Mouse (Mus musculus) cortical plate, adult 2 months (tissue): Measurements from ENCODE around the gene Mkrn3. TPM values are rescaled to one million over a fixed set of nuclear protein-coding genes. Genes with fewer than 3 reads are reported as not detected.

ENCODE experiments used
- H3K27ac ChIP-seq: fragments of 200-500 bp; 2 replicates; pipeline ENCODE4 v1.5.1; 2012; ENCODE audit warnings: low read length, control low read depth, inconsistent platforms; ENCODE audit not compliant: insufficient read depth
- H3K4me1 ChIP-seq: fragments of 200-500 bp; 2 replicates; pipeline ENCODE4 v1.6.1; 2011; ENCODE audit warnings: low read length; ENCODE audit not compliant: control insufficient read depth, insufficient read depth
- H3K4me3 ChIP-seq: fragments of 200-500 bp; 2 replicates; pipeline ENCODE4 v1.5.1; 2011; ENCODE audit warnings: mild to moderate bottlenecking, low read length, control low read depth; ENCODE audit not compliant: insufficient read depth
- CTCF ChIP-seq: fragments of 200-500 bp; IDR thresholded peaks from 2 replicates; pipeline ENCODE4 v1.5.1; 2011; ENCODE audit warnings: mild to moderate bottlenecking, control low read depth, low read length; ENCODE audit not compliant: insufficient read depth; ENCODE audit errors: extremely low read depth
- POLR2A ChIP-seq: fragments of 200-500 bp; IDR thresholded peaks from 2 replicates; pipeline ENCODE4 v1.6.1; 2011; ENCODE audit warnings: mild to moderate bottlenecking, low read length, control low read depth; ENCODE audit not compliant: insufficient read depth; ENCODE audit errors: extremely low read depth
- polyA plus RNA-seq: library from polyadenylated mRNA; depleted of rRNA; stranded (reverse); fragments of >200 nt; gene quantifications from 2 replicates; pipeline ENCODE4 v1.2.3, GENCODE M21; 2012; rRNA removed

Mkrn3 gene
- polyA plus RNA-seq = 1.5 and 1.8 TPM in 2 replicates

DNA sequence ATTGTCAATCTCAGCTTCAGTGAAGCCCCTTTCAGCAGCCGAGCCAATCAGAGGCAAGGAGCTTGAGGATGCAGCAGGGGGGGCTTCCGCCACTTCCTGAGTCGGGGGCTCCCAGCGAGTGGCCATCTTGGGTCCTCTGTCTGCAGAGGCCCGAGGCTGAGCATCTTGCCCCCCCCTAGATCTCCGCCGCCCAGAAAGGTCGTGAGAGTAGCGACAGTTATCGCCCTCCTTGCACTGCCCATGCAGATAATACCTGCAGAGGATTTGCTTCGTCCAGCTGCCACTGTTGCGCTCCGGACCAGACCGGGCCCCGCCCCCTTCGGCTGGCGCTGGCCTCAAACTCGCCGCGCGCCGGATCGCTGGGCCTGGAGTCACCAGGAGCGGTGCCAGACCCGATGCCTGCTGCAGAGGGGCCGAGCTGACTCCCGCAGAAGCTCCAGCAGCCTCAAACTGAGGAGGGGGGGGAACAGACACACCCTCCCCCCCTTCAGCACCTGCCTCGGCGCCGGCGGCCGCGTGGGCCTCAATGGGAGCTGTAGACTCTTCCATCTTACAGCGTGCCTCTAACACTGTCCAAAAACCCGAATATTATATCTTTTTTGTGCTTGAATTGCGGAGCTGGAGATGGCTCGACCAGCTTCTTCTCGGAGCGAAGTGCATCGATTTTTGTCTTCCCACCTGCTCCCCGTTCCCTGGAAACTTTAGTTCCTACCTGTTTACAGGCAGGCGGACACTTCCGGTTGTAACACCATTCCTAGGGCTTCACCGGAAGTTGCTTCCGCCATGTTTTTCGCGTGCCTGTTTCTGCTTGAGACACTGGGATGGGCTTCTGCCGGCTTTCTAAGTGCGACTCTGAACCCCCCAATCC is at the start of gene Mkrn3:
Mkrn3 (minus strand) TSS at position 647 of the 868 bp plus-strand sequence.
- TF ChIP-seq POLR2A = no peak
- no peak for TF ChIP-seq CTCF
- Histone ChIP-seq H3K27ac (peak within 1 kb of the TSS; percentile 56; the same call in 1 of the 2 replicates), H3K4me3 (peak within 1 kb of the TSS; percentile 55)

DNA sequence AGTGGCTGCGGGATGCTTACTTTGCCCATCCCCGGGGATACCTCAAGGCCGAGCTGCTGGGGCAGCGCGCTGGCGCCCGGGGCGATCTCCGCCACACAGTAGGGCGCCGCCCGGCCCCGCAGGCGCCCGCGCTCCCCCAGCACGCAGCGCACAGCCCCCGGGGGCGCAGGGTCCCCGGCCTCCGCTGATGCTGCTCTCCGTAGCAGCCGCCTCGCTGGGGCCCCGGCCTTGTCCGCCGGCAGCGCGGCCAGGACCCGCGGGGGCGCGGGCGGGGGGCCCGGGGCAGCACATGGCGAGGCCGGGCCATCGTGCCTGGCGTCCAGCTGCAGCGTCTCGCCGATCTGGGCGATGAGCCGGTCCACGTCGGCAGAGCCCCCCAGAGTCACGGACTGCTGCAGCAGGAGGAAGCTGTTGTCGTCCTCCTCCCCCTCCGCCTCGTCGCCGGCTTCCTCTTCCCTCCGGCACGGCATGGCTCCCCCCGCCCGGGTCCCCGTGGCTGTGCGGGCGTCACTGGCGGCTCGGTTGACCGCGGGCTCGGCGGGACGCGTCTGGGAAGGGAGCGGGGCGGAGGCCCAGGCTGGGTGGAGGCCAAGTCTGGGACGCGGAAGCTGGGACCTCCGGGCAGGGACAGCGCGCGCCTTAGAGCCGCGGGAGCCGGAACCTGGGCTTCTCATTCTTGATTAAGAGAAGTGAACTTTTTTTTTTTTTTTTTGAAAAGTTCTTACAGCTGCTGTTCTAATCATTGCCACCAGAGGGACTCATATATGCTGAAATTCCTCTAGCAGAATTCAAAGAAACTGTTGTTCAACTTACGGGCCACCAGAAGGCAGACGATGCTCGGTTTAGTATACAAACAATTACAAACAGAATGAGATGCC is 44.2 kb upstream of the Mkrn3 start, which contains the start of gene Peg12:
Peg12 (minus strand) TSS at position 633 of the 878 bp plus-strand sequence.
- Histone ChIP-seq H3K4me3 (peak within 1 kb of the TSS; percentile 26; the same call in 1 of the 2 replicates), H3K4me1 (no peaks in the 10 kb centered on the region), H3K27ac (no peak within 1 kb of the TSS)

More for the DNA sequence above, at the start of gene Mkrn3:
- H3K4me1 ChIP-seq = no peaks in the 10 kb centered on the region

DNA sequence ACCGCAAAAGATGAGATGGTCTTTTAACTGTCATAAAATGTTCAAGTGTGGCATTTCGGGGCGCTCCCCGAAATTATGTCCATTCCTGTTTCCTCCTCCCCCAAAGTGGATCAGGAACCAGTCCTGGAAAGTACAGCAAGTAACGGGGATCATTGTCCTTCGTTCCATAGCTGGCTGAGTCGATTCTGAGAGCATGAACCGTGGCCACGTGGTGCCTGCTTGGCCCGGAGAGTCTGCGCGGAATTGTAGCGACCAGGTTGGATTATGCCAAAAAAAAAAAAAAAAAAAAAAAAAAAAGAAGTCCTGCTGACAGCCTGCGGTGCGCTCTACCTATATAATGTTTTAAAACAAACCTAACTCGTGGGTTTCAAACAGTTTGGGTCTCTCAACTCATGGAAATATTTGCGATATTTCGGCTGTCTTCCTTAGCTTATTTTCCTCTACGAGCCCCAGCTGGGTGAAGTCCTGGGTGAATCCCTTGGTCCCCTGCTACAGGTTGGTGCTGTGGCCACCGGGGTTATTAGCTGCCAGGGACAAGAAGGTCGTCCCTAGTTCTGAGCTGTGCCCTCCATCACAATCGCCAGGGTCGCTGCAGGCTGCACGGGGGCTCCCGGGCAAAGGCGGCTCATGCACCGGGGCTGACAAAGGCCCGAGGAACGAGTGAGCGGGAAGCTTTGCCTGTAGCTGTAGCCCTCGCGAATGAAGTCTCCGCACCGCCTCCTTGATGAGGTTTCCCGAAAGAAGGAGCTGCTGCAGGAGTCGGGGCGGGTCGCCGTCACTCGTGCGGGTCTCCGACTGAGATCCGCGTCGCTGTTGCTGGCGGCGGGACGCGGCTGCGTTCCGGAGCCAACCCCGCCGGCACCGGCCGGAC is 43.3 kb upstream of the Mkrn3 start:
- no peak overlapping the region for H3K27ac ChIP-seq

More for the DNA sequence above, 44.2 kb upstream of the Mkrn3 start, which contains the start of gene Peg12:
- no peak for TF ChIP-seq POLR2A
- peak; percentile 9; the same call in 1 of the 2 replicates for TF ChIP-seq CTCF

DNA sequence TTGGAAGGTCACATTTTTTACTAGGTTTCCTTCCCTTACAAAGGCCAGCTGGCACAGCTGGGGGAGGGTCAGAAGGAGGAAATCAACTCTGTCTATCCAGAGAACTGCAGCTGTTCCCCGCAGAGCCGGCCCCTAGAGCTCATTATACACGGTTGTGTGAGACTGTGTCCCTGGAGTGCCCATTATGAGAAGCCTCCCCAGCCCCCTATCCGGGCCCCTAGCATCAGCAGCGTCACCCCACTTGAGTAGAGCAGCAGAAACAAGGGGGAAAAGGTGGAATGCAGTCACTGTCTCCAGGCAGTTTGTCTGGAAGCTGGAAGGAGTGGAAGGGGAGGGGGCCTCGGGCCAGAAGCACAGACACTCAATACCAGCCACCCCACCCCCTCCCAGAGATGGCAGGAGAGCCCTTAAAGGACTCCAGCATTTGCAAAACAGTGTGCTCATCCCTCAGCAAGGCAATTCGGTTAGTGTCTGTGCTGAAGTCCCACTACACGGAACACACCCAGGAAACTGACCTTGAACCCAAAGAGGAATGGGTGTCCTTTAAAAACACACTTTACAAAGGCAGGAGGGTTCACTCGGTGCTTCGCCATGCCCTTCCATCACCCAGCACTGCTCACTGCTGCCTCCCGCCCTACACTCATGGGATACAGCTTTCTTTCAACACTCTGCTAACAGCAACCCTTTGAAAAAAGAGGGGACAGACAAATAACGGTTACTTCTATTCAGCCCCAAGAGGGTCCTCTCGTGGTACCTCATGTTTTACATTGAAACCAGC is 42.5 kb upstream of the Mkrn3 start:
- TF ChIP-seq CTCF = no peak
- TF ChIP-seq POLR2A = no peak
- no peak overlapping the region for H3K4me3 ChIP-seq
- no peaks in the 10 kb centered on the region for H3K4me1 ChIP-seq
- no peak overlapping the region for H3K27ac ChIP-seq

More for the DNA sequence above, 43.3 kb upstream of the Mkrn3 start:
- no peak for TF ChIP-seq POLR2A
- no peak for TF ChIP-seq CTCF
- Histone ChIP-seq H3K4me1 (no peaks in the 10 kb centered on the region), H3K4me3 (peak overlapping the region; percentile 26; the same call in 1 of the 2 replicates)

DNA sequence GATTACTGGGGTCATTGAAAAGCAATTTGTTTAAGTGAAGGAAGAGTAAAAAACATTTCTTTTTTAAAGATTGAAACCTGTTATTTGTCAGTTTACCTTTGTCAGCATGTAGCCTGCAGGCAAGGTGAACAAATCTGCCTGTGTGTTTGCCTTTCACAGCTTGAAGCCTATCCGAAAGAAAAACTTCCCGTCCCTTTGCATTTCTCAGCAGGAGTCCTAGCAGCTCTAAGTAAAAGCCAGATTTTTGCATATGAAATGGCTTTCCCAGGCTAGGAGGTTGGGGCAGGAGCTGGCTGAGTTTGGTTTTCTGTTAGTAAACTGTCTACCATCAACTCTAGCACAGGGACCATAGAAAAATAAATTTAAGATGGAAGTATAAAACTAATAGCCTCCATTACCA is 32.4 kb upstream of the Mkrn3 start:
- no peak for TF ChIP-seq CTCF
- TF ChIP-seq POLR2A = no peak
- Histone ChIP-seq H3K4me1 (no peaks in the 10 kb centered on the region), H3K4me3 (no peak overlapping the region), H3K27ac (no peak overlapping the region)

DNA sequence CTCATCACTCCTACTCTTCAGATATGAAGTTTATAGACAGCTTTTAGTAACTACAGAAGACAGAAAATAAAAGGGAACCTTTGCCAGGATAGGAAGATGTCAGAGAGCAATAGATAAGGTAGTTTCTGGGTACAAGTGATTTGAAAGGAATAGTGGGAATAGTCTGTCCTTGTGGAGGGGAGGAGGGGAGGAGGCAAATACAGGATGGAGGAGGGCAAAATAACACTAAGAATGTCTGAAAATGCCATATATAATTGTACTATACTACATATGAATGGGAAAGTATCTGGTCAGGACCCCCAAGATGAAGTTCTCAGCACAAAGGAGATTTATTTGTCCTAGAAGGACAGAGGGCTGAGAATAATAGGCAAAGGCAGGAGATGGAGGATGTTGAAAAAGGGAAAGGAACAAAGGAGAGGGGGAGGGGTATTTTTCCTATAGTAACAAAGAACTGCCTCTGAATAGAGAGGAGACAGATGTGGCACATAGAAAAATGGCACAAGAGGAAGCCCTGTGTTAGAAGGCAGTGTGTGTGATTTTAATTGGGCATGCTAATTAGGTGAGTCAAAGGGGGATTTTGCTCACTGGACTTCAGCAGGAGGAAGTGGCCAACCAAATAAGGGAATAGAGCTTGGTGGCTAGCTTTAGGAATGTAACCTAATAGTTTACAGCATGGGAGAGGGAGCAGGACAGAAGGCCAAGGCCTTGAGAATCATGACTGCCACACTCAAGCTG is 25.7 kb upstream of the Mkrn3 start:
- TF ChIP-seq CTCF = no peak
- no peak for TF ChIP-seq POLR2A
- Histone ChIP-seq H3K4me3 (no peak overlapping the region), H3K27ac (no peak overlapping the region), H3K4me1 (no peaks in the 10 kb centered on the region)

DNA sequence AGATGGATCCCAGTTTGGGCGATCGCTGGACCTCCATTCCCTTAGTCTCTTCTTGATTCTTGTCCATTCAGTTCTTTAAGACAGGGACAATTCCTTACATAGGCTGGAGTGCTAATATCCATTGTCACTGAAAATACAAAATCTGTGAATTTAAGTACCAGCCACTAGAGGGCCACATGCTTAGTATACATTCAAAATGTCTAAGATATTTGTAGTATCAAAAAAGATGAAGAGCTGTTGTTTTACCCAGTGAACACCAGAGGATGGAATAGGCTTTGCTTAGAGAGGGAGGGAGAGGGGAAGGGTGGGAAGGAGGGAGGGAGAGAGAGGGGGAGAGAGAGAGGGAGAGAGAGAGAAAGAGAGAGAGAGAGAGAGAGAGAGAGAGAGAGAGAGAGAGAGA is 16.5 kb upstream of the Mkrn3 start:
- no peaks in the 10 kb centered on the region for H3K4me1 ChIP-seq
- no peak overlapping the region for H3K4me3 ChIP-seq
- TF ChIP-seq CTCF = no peak
- no peak overlapping the region for H3K27ac ChIP-seq

DNA sequence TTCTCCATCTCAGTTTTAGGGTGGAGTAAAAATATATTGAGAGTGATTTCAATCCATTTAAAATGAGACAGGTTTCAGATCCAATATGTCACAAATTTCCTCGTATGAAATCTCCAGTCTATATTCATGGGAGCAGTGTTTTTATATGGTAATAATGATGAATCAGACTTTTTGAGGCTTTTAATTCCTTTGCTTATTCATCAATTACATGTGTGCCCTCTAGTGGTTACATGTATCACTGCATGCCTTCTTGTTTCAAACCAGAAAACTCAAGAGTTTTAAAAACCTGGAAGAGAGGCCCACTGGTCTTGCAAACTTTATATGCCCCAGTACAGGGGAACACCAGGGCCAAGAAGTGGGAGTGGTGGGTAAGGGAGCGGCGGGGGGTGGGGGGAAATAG is 13.3 kb upstream of the Mkrn3 start:
- Histone ChIP-seq H3K27ac (no peak overlapping the region), H3K4me3 (no peak overlapping the region), H3K4me1 (no peaks in the 10 kb centered on the region)
- TF ChIP-seq POLR2A (no peak), CTCF (no peak)
